Mouse (Mus musculus) monocyte, adult 5-6 weeks (primary cell): Measurements from ENCODE around the gene Slc7a1. TPM values are rescaled to one million over a fixed set of nuclear protein-coding genes. Genes with fewer than 3 reads are reported as not detected.

Experiments
- ATAC-seq: fragments of 153-309, 156-312 bp; replicated peaks from 2 replicates; pipeline ENCODE4 v1.8.0; 2017; ENCODE audit warnings: mild to moderate bottlenecking; ENCODE audit not compliant: low TSS enrichment, insufficient number of reproducible peaks, severe bottlenecking, poor library complexity, low FRiP score
- total RNA-seq: library from RNA; stranded (forward); fragments of 200-1000, 200-491, 200-594 nt; gene quantifications from 3 replicates; pipeline ENCODE4 v1.2.3, GENCODE M21; 2017

Gene Slc7a1
- total RNA-seq, 1 experiment from 2014 or later, result 18.7 TPM

DNA sequence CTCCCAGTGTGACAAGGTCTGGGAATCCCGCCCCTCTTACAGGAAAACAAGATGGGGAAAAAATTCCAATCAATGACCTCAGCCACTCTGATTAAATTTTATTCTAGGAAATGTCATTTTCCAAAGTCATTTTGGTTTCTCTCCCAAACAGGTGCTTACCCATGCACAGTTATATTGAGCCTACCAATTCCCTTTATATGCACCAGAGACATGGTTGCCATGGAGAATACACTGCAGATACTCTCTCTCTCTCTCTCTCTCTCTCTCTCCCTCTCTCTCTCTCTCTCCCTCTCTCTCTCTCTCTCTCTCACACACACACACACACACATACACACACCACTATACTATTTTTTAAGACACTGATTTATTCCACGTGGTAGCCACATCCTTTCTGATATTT is 116.5 kb downstream of the Slc7a1 start:
- ATAC-seq, result no peak

GRCm38 (mm10) chr5:148282631-148283030 is 117.1 kb downstream of the Slc7a1 start:
- ATAC-seq, result no peak

DNA sequence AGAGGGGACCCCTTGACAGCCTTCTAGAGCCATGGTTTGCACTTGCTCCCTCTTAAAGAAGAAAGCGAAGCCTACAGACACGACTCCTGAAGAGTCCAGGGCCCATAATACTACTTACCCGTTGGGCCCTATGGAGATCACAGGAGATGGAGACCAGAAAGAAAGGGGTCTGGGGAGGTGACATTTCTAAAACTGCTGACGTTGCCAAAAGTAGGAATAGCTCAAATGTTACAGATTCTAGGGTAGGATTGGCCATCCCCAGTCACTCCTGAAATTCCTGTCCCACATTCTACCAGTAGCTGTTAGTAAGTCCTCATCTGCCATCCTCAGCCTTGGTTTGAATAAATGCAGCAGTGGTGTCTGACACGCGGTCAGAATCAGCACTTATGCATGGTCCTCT is 117.6 kb downstream of the Slc7a1 start:
- no peak for ATAC-seq

DNA sequence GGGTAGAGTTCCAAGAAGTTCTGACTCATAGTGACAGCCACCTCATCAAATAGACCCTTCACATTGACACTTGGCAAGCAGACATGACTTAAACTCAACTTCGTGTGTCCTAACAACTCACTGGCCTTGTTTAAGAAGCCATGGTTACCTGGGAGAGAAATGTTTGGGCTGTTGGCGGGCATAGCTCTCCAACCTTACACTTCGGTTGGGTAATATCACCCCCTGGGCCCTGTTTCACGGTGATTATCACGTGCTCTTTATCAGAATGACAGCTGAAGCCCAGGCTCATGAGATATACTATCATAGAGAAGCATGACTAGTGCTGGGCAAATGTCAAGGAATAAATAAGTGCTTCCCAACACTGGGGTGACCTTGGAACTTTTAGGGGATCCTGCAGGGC is 119.4 kb downstream of the Slc7a1 start:
- ATAC-seq, result no peak

DNA sequence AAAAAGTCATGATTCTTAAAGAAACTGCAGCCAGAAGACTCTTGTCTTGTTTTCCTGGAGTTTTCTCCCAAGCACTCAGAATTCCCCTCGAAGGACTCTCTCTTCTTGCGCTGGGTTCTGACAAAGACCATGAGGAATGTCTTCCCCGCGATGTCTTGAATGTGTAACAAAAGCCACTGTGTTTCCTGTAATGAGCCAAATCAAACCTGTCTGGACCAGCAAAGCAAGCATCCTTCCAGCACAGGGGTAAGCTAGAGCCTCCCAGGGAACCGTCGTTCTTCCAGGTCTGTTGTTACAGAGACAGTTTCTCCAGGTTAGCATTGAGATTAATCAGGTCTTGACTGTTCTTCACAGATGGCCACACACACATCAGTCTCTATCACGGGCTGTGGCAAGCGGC is 121.5 kb downstream of the Slc7a1 start:
- no peak for ATAC-seq

Other genes starting within 250 kb of the Slc7a1 start
- gene Ubl3, start 152.9 kb upstream of the Slc7a1 start, total RNA-seq, result 179 to 332 TPM (median 268 TPM) in 3 replicates